Mouse (Mus musculus) ES-E14 (cell line): ENCODE data around the gene Adgrf2.

Experiments used
- CHD2 ChIP-seq: IDR thresholded peaks from 2 replicates; pipeline ENCODE4 v1.6.1; 2014; ENCODE audit warnings: mild to moderate bottlenecking, low read depth, low read length, inconsistent platforms
- HCFC1 ChIP-seq: IDR thresholded peaks from 2 replicates; pipeline ENCODE4 v1.6.1; 2012; ENCODE audit warnings: low read length, inconsistent platforms, borderline replicate concordance; ENCODE audit not compliant: insufficient read depth
- MAFK ChIP-seq: IDR thresholded peaks from 2 replicates; pipeline ENCODE4 v1.6.1; 2014; ENCODE audit warnings: mild to moderate bottlenecking, low read depth, low read length, inconsistent platforms; ENCODE audit not compliant: insufficient read depth
- ZC3H11A ChIP-seq: IDR thresholded peaks from 2 replicates; pipeline ENCODE4 v1.6.1; 2012; ENCODE audit warnings: low read depth, mild to moderate bottlenecking, inconsistent platforms, low read length, borderline replicate concordance

GRCm38 (mm10) chr17:42705611-42706010 is 36.4 kb downstream of the Adgrf2 start:
- TF ChIP-seq ZC3H11A: no peak
- TF ChIP-seq CHD2: no peak
- TF ChIP-seq HCFC1: no peak
- no peak for TF ChIP-seq MAFK
